Mouse (Mus musculus) adrenal gland, postnatal 4 days (tissue): Measurements from ENCODE around the gene Vegfb. TPM values are rescaled to one million over a fixed set of nuclear protein-coding genes. Genes with fewer than 3 reads are reported as not detected.
A peak's percentile ranks its signal among the peaks of the same experiment; 100 is the strongest.

Experiments used
- DNase-seq, 2 experiments: peaks; one replicate each; pipeline ENCODE4 v3.0.0; 2021 to 2022; ENCODE audit warnings: low spot score in 2 of 2, mixed read lengths in 2 of 2
- total RNA-seq, 2 experiments: library from RNA; stranded (reverse); gene quantifications; 2 replicates each; pipeline ENCODE4 v1.2.3; 2021

Vegfb gene
- total RNA-seq, 2 experiments from 2014 or later = 88.6 to 89.2 TPM

DNA sequence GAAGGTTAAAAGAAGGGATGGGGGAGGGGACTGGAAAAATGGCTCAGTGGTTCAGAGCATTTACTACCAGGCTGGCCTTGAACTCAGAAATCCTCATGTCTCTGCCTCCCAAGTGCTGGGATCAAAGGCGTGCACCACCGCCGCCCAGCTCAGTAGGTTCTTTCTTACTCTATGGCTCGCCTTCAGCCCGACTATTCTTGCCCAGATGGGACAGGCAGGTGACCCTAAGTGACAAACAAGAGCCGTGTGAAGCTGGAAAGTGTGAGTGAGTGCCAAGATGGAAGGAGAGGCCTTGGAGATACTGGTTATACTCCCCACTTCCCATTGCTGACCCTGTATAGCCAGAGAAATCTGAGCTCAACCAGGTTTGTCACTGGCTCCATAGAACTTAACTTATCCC, 43.7 kb downstream of the Vegfb start:
- DNase-seq = no peak

DNA sequence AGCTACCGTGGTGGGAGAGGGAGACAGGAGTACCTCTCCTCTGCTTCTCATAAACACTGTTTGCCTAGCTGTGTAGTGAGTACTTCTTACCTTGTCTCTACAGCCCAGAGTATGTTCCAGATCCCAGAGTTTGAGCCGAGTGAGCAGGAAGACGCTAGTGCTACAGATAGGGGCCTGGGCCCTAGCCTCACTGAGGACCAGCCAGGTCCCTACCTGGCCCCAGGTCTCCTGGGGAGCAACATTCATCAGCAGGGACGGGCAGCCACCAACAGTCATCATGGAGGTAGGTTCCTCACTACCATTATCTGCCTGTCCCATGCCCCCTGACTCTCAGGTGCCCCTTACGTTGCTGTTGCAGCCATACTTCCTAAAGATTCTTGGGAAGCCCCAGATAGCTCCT, 44.7 kb downstream of the Vegfb start:
- DNase-seq = no peak

DNA sequence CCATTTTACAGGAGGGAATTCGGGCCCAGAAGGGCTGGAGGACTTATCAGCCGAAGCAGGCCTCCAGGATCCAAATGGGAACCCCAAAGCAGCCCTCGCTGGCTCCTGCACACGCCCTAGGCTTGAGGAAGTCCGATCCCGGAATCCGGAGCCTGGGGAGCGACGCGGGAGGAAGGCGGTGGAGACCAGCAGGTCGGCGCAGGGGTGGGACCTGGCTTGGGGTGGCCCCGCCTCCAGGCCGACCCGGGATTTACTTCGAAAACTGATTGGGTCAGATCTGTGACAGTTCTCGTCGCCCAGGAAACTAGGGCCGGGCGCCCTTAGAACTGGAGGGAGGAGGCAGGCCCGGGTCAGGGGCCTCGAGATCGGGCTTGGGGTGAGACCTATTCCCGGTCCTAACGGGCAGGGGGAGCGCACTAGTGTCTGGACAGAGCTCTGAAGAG, 45.2 kb downstream of the Vegfb start, which contains the start of gene Gpr137:
Gene Gpr137 (minus strand): TSS at position 232 of the 443 bp plus-strand sequence.
- peak; percentile 80 to 94 for DNase-seq

DNA sequence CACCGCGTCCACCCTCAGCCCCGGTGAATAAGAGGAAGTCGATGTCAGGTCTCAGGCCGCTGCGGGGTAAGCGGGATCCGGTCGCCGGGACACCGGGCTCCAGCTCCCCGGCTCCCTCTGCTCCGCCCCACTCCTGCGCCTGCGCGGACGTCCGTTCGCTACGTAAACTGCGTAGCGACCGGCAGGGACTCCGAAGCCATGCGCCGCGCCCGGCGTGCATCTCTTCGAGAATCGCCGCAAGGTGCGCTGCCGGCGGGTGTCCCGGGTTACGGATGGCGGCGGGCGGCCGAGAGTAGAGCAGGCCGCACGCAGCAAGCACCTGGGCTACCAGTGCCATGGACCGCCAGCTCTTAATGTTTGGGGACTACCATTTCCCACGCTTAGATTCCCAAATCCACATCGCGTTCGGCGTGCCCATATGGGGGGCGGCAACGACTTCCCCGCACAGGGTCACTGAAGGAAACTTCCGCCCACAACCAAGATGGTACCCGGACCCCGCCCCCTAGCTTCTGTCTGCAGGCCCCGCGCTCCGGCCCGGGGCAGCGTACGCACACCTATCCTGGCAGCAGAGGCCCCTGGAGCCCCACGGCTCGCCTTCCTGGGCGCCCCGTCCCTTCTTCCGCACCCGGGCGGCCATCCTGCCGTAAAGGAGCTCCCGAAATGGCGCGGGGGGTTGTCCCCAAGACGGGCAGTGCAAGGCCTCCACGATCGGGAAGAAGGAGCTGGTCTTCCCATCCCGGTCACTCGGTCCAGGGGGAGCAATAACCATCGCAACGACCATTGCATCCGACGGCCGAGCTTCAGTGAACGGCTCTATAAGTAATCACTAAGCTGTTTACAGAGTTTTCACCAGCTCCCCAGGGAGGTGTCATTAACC, 45.8 kb downstream of the Vegfb start, which contains the start of gene Bad:
Gene Bad (plus strand): TSS at position 490 of the 877 bp plus-strand sequence.
- DNase-seq = peak; percentile 89 to 96

DNA sequence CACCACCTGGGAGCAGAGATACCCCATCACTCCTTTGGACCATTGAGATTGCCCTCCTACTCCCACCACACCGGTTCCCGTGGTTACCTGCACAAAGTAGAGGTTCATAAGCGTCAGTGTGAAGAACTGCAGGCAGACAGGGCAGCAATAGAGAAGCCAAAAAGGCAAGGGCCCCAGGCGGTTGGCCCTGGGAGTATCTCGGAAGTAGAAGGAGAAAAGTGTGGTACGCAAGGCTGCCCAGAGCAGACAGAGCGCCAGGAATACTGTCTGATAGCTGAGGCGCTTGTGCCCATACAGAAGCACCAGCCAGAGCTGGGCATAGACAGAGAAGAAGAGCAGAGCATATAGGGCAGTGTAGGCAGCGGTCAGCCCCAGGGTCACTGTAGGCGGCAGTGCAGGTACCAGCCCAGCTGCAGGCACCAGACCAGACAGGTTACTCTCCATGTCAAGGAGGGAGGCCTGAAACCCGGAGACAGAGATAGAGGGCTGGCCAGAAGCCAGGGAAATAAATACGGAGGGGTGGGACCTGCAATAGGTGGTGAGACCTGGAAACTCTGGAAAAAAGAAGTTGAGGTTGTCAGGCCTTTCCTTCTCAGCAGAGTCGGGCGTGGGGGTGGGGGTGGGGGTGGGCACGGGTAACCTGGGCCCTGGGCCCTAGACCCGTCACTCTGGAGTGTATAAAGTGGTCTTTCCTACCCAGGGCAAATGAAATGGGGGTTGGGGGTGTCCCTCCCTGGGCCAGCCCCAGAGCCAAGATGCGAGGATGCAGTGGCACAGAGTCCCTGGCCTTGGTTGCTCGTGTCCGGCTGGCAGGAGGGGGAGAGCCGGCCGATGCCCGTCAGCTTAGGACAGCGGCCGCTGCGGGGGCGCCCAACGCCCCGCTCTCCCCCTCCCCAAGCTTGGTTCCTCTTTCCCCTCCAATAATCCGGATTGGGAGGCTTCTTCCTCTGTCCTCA, 46.8 kb downstream of the Vegfb start:
- no peak for DNase-seq

DNA sequence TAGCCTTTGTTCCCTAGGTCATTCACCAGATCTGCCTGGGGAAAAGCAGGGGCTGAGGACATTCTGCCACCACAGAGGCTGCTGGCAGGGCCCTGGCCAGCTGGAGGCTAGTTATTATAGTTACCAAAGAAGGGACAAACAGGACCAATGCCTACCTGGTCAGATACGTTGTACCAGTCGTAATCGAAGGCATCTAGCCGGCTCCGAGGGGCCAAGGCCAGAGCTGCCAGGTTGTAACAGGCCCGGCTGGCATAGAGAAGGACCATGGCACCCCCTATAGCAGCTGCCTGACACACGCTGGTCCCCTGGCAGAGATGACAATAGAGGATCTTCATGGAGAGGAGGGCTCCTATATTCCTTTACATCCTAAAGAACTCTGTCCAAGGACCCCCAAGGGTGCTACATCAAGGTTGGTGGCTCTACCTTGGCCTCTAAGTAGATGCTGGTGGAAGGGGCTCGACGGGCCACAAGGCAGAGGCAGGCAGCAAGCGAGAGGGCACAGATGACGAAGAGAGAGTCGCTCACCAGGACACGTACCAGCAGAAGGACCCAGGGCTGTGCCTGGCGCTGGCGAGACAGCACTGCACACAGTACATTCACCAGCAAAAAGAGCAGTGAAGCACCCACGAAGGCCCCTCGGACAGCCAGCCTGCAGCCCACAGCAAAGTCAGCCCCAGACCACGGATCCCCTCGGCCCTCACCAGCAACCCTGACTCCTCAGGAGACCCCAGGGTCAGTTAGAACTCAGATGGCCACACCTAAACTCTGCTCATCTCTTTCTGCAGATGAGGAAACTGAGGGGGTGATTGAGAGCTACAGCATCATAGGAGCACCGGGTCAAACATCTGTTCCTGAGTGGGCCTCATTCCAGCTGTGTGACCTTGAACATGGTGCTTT, 48.1 kb downstream of the Vegfb start:
- no peak for DNase-seq

DNA sequence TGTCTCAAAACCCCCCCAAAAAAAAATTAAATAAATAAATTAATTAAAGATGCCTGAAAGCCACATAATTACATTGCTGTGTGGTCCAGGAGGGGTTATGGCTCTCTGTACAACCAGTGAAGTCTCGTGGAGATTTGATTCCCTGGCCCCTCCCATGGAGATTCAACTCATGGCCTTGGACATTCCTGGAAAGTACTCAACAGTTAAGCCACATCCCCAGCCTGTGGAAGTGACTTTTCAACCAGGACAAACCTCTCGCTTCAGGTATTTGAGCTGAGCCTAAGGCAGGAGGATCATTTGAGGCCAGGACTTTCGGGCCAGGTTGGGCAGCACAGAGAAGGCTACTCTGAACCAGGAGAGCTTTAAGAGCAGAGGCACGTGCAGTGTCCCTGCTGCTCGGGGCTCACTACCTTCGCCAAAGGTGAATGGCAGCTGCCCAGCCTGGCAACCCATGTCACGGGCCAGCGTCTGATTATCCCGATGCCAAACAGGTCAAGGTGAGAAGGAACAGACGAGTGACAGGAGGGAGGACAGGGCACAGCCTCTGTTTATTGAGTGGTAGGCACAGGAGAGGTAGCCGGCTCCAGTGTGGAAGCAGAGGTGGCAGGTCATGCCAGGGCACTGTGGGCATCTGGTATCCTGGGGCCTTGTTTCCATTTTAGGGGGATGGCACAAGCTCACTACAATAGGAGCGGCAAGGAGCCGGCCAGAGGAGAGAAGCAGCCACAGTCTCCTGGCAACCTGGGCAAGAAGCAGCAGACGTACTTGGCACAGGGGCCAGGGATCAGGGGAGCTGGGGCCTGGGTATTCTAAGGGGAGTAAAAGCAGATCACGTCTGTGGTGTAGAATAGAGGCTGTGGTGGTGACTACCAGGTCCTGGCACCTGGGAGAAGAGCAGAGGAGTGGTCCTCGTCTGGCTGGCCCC, 49.6 kb downstream of the Vegfb start:
- no peak for DNase-seq

DNA sequence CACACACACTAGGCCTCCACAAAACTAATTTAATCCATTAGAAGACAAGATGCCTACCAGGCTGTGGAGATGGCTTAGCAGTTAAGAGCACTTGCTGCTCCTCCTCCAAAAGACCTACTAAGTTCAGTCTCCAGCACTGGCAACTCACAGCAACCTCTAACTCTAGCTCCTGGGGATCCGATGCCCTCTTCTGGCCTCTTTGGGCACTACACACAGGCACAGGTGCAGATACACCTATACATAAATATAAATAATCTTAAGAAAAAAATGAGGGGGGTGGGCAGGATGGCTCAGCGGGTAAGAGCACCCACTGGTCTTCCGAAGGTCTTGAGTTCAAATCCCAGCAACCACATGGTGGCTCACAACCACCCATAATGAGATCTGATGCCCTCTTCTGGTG, 51.2 kb downstream of the Vegfb start:
- no peak for DNase-seq

DNA sequence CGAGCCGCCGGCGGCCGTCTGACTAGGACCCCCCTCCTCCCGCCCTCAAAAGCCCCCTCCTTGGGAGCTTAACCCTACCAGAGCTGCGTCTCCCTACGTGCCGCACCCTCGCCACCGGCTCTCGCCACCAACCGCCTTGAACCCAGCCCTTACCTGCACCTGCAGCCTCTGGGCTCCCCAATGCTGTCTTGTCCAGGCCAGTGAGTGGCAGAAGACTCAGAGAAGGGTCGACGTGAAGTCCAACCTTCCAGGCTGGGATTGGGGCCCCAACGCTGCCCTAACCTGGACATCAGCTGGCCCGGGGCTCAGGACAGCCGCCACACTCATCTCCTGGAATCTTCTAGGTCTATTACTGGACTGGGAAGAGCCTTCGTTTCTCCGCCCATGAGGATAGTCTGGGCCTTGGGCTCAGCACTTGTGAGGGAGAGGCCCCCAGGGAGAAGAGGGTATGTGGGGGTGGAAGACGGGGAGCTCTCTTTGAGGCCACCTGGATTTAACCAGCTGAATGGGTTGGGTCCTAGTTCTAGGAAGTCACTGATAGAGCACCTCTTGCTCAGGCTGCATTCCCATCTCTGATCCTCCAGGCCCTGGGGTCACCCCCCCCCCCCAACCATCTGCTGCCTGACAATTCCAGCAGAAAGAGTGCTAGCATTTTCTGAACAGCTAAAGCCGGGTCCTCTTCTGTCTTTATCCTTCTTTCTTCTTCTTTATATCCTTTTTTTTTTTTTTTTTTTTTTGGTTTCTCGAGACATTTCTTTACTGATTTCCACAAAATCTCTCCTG, 53.1 kb downstream of the Vegfb start, which contains the start of gene Kcnk4:
Gene Kcnk4 (minus strand): TSS at position 321 of the 783 bp plus-strand sequence.
- no peak for DNase-seq

DNA sequence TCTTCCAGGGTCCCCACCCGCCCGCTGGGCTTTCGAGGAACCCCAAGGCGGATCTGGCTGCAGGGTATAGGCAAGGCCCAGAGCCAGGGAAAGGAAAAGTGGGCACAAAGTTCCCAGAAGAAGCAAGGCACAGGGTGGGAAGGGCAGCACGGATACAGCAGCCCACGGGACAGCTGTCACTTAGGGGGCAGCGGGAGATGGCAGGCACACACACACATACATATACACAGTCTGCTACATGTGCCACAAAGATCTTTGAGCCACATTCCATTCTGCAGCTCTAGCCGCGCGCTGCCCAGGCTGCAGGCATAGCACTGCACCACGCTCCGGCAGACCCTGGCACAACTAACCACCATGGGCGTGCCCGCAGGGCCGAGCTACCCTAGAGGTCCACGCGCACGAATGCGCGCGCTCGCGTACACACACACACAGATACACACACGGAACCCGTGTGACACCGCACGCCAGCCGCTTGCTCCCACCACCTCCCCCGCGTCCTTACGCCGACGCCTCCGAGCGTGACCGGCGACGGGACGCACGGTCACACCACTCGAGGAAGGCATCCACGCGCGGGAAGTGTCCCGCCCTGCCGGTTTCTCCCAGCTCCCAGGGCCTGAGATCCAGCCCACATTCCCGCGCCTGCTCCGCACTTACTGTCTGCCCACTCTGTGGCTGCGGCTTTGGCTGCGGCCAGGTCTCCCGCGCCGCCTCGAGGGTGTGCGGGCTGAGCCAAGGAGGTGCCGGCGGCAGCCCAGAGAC, 53.8 kb downstream of the Vegfb start:
- DNase-seq = no peak

DNA sequence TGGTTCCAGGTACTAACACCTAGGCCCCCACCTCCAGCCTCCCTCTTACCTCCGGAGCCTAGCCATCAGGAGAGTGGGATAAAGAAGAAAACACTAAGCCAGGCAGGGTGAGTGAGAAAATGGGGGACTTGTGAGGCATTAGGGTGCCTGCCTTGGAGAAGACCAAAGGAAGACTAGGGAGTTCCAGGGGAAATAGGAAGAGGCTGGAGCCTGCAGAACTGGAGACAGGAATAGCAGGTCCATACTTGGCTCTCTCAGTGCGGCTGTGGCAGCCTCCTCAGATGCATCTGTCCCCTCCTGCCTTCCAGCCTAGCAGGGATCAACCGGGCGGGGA, 54.4 kb downstream of the Vegfb start:
- no peak for DNase-seq

Other genes with a start within 250 kb of the Vegfb start
- gene Rps6ka4, start 147.0 kb downstream of the Vegfb start, total RNA-seq = 10 to 100 TPM; 26.9 to 33.4 TPM
- 1 to 10 TPM; 1.5 to 2.0 TPM for gene Ccdc88b, start 129.4 kb downstream of the Vegfb start, total RNA-seq
- gene Trmt112, start 78.0 kb downstream of the Vegfb start, total RNA-seq = 100 to 1,000 TPM in 1 of 2 experiments, 10 to 100 TPM in 1; 98.3 to 101 TPM
- 100 to 1,000 TPM; 199 to 210 TPM for gene Prdx5, start 77.5 kb downstream of the Vegfb start, total RNA-seq
- gene Esrra, start 65.8 kb downstream of the Vegfb start, total RNA-seq = 10 to 100 TPM; 47.0 to 47.9 TPM
- 1 to 10 TPM; 1.2 to 1.4 TPM for gene Catsperz, start 62.3 kb downstream of the Vegfb start, total RNA-seq
- under 1 TPM; 0.14 to 0.34 TPM for gene Kcnk4, start 53.1 kb downstream of the Vegfb start, total RNA-seq
- 10 to 100 TPM; 51.5 to 54.8 TPM for gene Bad, start 45.8 kb downstream of the Vegfb start, total RNA-seq
- gene Gpr137, start 45.2 kb downstream of the Vegfb start, total RNA-seq = 10 to 100 TPM; 41.2 to 43.8 TPM
- 100 to 1,000 TPM; 292 to 312 TPM for gene Ppp1r14b, start 12.7 kb downstream of the Vegfb start, total RNA-seq
- gene Plcb3, start 11.2 kb downstream of the Vegfb start, total RNA-seq = 10 to 100 TPM; 63.7 to 66.2 TPM
- 10 to 100 TPM; 61.6 to 66.4 TPM for gene Fkbp2, start 7.2 kb downstream of the Vegfb start, total RNA-seq
- 10 to 100 TPM; 35.3 to 37.6 TPM for gene Dnajc4, start 4.9 kb upstream of the Vegfb start, total RNA-seq
- gene Nudt22, start 8.5 kb upstream of the Vegfb start, total RNA-seq = 10 to 100 TPM; 47.8 TPM
- 10 to 100 TPM; 15.3 to 16.6 TPM for gene Trpt1, start 8.5 kb upstream of the Vegfb start, total RNA-seq
- gene Fermt3, start 31.8 kb upstream of the Vegfb start, total RNA-seq = 10 to 100 TPM in 1 of 2 experiments, 1 to 10 TPM in 1; 8.7 to 11.3 TPM
- 100 to 1,000 TPM; 115 to 117 TPM for gene Stip1, start 52.3 kb upstream of the Vegfb start, total RNA-seq
- 10 to 100 TPM; 32.4 to 35.0 TPM for gene Macrod1, start 69.2 kb upstream of the Vegfb start, total RNA-seq
- 1 to 10 TPM; 3.8 to 5.9 TPM for gene Flrt1, start 118.1 kb upstream of the Vegfb start, total RNA-seq
- 100 to 1,000 TPM; 133 to 135 TPM for gene Otub1, start 218.7 kb upstream of the Vegfb start, total RNA-seq
- gene Cox8a, start 230.0 kb upstream of the Vegfb start, total RNA-seq = 100 to 1,000 TPM; 687 to 720 TPM